Mouse (Mus musculus): ENCODE data around the gene Asf1b. TPM values are rescaled to one million over a fixed set of nuclear protein-coding genes. Genes with fewer than 3 reads are reported as not detected.
A peak's percentile ranks its signal among the peaks of the same experiment; 100 is the strongest.

Gene Asf1b
- polyA plus RNA-seq, 1 experiment from 2014 or later = 7.1 TPM

DNA sequence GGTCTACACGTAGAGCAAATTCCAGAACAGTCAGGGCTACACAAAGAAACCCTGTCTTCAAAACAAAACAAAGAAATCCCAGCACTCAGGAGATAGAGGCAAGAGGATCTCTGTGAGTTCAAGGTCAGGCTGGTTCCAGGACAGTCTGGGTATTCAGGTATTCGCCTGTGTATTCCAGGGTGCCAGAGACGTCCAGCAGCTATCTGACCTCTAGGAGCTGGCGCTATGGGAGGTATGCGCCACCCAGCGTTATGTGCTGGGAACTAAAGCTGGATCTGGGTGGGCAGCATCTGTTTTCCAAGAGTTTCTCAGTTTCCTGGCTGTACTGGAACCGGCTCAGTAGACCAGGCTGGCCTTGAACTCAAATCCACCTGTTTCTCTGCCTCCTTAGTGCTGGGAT is 53.1 kb downstream of the Asf1b start:
- peak; percentile 71 for TF ChIP-seq CTCF (IDR thresholded peaks at IDR 0.05)
- no peak for TF ChIP-seq EP300 (IDR thresholded peaks at IDR 0.05)
- ATAC-seq (no peak), DNase-seq (ENCODE audit: low spot score) (peak; percentile 29)
- H3K9ac ChIP-seq (replicated peaks; ENCODE audit: low read depth) = no peak overlapping the region
- H3K9me3 ChIP-seq (ENCODE audit: low read length) = no peaks in the 10 kb centered on the region
- H3K27ac ChIP-seq (ENCODE audit: low read length) = no peak overlapping the region
- peaks cover 19% of the 10 kb centered on the region for H3K4me1 ChIP-seq (ENCODE audit: insufficient read depth, low read depth, low read length)
- no peak overlapping the region for H3K4me2 ChIP-seq (replicated peaks; ENCODE audit: low read depth, low read length)
- H3K4me3 ChIP-seq (ENCODE audit: low read depth, low read length) = no peak overlapping the region
- 37% methylated on average over 7 of the region's 7 CpGs for WGBS
- H3K27me3 ChIP-seq (replicated peaks; ENCODE audit: insufficient read depth, low read length) = peaks cover 25% of the 10 kb centered on the region
- no peaks in the 10 kb centered on the region for H3K36me3 ChIP-seq (ENCODE audit: insufficient read depth, low read length)

DNA sequence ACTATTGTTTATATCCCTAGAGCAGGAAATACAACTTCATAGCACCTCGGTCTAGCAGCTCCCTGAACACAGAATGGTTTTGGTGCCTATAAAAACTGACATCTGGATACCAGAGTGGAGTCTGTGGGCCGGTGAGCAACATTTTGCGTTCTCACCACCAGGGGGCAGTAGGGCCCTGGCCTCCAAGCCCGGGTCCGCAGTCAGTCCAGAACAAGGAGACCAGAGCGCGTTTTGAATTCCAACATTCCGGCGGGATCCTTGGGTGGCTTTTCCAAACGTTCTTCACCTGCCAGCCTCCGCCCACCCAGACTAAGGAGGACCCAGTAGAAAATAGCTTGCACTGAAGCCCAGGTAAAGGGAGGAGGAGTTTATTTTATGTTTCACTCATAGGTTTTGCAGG is 54.6 kb downstream of the Asf1b start:
- Histone ChIP-seq H3K4me1 (ENCODE audit: insufficient read depth, low read depth, low read length) (peaks cover 14% of the 10 kb centered on the region), H3K36me3 (ENCODE audit: insufficient read depth, low read length) (no peaks in the 10 kb centered on the region), H3K27me3 (replicated peaks; ENCODE audit: insufficient read depth, low read length) (peaks cover 27% of the 10 kb centered on the region), H3K4me2 (replicated peaks; ENCODE audit: low read depth, low read length) (peak overlapping the region; percentile 90), H3K4me3 (ENCODE audit: low read depth, low read length) (0 out of 2 replicates have a peak overlapping the region, but pooled peaks have one; percentile 6), H3K27ac (ENCODE audit: low read length) (no peak overlapping the region), H3K9ac (replicated peaks; ENCODE audit: low read depth) (no peak overlapping the region), H3K9me3 (ENCODE audit: low read length) (no peaks in the 10 kb centered on the region)
- ATAC-seq = peak; percentile 38
- under 1% methylated on average over 11 of the region's 11 CpGs for WGBS
- TF ChIP-seq EP300 (IDR thresholded peaks at IDR 0.05) (peak; percentile 56), CTCF (IDR thresholded peaks at IDR 0.05) (peak; percentile 96)
- peak; percentile 90 for DNase-seq (ENCODE audit: low spot score)

DNA sequence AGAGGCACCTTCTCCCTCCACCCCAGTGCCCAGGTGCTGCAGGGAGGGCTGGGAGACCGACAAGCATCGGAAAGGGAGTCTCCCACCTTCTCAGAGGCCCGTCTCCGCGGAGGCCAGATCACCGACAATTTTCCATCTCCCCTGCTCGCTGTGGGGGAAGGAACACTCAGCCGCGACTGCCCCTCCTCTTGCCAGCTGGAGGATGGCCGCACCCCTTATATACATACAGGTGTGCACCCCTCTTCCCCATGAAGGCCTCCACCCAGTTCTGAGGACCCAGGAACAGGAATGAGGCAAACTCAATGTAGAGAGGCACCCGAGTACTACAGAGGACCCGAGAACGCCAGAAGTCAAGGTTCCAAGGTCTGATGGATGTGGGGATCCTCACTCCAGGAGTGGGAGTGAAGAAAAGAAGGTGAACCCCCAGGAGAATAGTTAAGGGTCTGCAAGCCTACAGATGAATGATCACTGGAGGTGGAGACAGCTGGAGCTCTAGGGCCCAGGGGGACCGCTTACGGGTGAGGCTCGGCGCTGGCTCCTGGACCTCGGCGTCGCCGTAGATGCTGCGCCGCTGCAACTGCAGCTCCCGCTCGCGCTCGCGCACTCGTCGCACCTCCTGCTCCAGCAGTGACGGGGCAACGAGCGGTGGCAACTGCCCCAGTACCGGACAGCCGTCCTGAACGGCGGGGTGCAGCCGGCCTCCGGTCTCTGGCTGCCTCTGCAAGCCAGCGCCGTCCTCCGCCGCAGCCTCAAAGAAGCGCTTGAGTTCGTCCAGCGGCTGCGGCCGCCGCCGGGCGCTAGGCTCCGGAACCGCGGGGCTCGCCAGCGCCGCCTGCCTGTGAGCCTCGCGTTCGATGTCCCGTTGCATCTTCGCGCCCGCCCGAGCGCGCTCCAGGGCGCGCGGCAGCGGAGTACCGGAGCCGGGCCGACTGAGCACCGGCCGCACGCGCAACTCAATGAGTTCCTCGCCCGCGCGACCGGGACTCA is 55.6 kb downstream of the Asf1b start:
- Histone ChIP-seq H3K4me2 (replicated peaks; ENCODE audit: low read depth, low read length) (peak overlapping the region; percentile 90), H3K36me3 (ENCODE audit: insufficient read depth, low read length) (no peaks in the 10 kb centered on the region), H3K9me3 (ENCODE audit: low read length) (no peaks in the 10 kb centered on the region), H3K4me1 (ENCODE audit: insufficient read depth, low read depth, low read length) (peaks cover 10% of the 10 kb centered on the region), H3K9ac (replicated peaks; ENCODE audit: low read depth) (0 out of 2 replicates have a peak overlapping the region, but pooled peaks have one; percentile 5), H3K4me3 (ENCODE audit: low read depth, low read length) (peak overlapping the region; percentile 47), H3K27me3 (replicated peaks; ENCODE audit: insufficient read depth, low read length) (peaks cover 27% of the 10 kb centered on the region), H3K27ac (ENCODE audit: low read length) (peak overlapping the region; percentile 59; the same call in 1 of the 2 replicates)
- TF ChIP-seq CTCF (IDR thresholded peaks at IDR 0.05) (peak; percentile 78), EP300 (IDR thresholded peaks at IDR 0.05) (no peak)
- ATAC-seq (peak; percentile 58), DNase-seq (ENCODE audit: low spot score) (peak; percentile 72)
- WGBS = 2% methylated on average over 59 of the region's 83 CpGs

DNA sequence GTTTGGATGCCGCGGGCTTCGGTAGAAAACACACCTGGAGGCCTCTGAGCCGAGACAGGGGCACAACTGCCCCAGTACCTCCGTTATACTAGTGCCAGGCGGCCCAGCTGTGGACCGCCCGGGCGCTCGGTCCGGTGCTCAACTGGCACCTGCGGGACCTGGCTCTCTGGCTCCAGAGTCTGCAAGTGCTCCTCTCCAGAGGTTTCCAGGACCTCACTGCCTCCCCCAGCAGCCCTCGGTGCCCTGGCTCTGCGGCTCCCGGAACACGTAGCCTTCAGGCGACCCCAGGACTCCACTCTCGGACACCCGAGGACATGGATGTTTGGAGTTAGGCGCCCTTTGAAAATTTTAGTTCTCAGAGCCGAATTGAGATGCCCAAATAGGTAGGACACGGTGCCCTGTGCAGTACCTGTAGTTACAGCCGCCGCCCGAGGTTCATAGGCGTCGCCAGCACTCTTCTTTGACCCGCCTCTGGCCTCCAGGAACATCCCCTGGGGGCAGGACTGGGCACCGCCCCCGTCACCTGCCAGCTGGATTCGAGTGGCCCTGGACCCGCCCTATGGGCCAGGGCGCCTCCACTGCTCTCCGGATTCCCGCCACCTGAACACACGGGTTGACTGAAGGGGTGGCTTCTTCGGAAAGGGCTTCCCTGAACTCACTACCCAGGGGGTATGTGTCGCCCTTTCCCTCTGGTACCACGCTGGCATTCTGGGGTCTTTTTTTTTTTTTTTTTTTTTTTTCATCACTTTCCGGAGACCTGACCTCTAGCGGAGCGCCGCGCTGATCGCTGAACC is 56.6 kb downstream of the Asf1b start, which contains the start of gene 2210011C24Rik:
TSS of gene 2210011C24Rik (minus strand) at position 467 of the 794 bp plus-strand sequence.
- Histone ChIP-seq H3K36me3 (ENCODE audit: insufficient read depth, low read length) (no peaks in the 10 kb centered on the region), H3K27me3 (replicated peaks; ENCODE audit: insufficient read depth, low read length) (peaks cover 27% of the 10 kb centered on the region), H3K27ac (ENCODE audit: low read length) (peak within 1 kb of the TSS; percentile 59), H3K9me3 (ENCODE audit: low read length) (no peaks in the 10 kb centered on the region), H3K4me1 (ENCODE audit: insufficient read depth, low read depth, low read length) (peaks cover 10% of the 10 kb centered on the region), H3K9ac (replicated peaks; ENCODE audit: low read depth) (0 out of 2 replicates have a peak within 1 kb of the TSS, but pooled peaks have one; percentile 29), H3K4me3 (ENCODE audit: low read depth, low read length) (peak within 1 kb of the TSS; percentile 47), H3K4me2 (replicated peaks; ENCODE audit: low read depth, low read length) (peak within 1 kb of the TSS; percentile 90)
- peak; percentile 84 for DNase-seq (ENCODE audit: low spot score)
- WGBS = 2% methylated on average over 43 of the region's 45 CpGs
- TF ChIP-seq EP300 (IDR thresholded peaks at IDR 0.05) (no peak), CTCF (IDR thresholded peaks at IDR 0.05) (no peak)
- ATAC-seq = peak; percentile 83

DNA sequence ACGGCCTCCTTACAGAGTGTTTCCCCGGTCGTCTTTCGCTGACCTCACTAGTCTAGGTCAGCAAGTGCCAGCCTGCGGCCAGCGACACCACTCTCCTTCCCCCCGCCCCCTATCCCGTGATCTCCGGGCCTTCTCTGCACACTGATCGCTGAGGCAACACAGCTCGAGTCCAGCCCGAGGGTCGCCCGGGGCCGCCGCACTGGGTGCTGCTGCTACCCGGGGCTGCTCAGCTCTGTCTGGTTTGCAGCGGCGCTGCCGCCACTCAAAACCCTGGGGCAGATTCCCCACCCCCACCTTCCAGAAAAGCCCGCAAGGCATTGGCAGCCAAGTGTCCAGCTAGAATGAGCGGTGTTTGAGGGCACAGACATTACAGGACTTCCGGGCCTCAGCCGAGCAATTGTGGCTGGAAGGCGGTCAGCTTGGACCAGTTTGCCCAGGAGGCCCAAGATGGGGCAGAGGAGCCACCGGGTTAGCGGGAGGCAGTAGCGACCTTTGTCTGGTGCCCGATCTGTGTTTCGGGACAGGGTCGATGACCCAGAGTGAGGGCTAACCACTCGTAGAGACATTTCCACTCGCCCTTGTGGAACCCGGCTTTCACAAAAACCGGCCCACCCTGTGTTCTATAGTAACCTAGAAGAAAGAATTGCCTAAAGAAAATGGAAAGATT is 57.3 kb downstream of the Asf1b start:
- Histone ChIP-seq H3K27ac (ENCODE audit: low read length) (no peak overlapping the region), H3K4me1 (ENCODE audit: insufficient read depth, low read depth, low read length) (peaks cover 10% of the 10 kb centered on the region), H3K4me2 (replicated peaks; ENCODE audit: low read depth, low read length) (peak overlapping the region; percentile 90), H3K36me3 (ENCODE audit: insufficient read depth, low read length) (no peaks in the 10 kb centered on the region), H3K4me3 (ENCODE audit: low read depth, low read length) (peak overlapping the region; percentile 47), H3K9ac (replicated peaks; ENCODE audit: low read depth) (0 out of 2 replicates have a peak overlapping the region, but pooled peaks have one; percentile 29), H3K27me3 (replicated peaks; ENCODE audit: insufficient read depth, low read length) (peaks cover 27% of the 10 kb centered on the region), H3K9me3 (ENCODE audit: low read length) (no peaks in the 10 kb centered on the region)
- ATAC-seq = peak; percentile 27
- no peak for DNase-seq (ENCODE audit: low spot score)
- TF ChIP-seq EP300 (IDR thresholded peaks at IDR 0.05) (no peak), CTCF (IDR thresholded peaks at IDR 0.05) (no peak)
- 12% methylated on average over 35 of the region's 35 CpGs for WGBS
